Mouse (Mus musculus) cerebellum, adult 2 months (tissue): ENCODE results near the gene Sbk3.

Experiments used
- CTCF ChIP-seq: fragments of 200-500 bp; IDR thresholded peaks from 2 replicates; pipeline ENCODE4 v1.5.1; 2011; ENCODE audit warnings: low read depth, mild to moderate bottlenecking, control low read depth, low read length, moderate library complexity, borderline replicate concordance; ENCODE audit not compliant: insufficient read depth
- POLR2A ChIP-seq: fragments of 200-500 bp; IDR thresholded peaks from 2 replicates; pipeline ENCODE4 v1.6.1; 2011; ENCODE audit warnings: low read length, control low read depth, borderline replicate concordance; ENCODE audit not compliant: insufficient read depth

DNA sequence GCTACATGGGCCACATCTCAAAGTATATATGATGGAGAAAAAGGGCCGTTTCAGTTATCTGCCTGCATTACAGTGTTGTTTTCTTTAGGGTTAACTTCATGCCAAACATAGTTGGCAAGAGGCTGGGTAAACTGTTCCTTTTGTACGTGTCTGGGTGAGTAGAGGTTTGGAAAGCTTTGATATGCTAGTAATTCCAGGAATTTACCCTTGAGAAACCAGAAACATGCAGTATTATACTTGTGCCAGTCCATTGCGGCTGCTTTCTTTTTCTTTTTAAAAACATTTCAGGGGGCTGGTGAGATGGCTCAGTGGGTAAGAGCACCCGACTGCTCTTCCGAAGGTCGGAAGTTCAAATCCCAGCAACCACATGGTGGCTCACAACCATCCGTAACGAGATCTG lies 26.0 kb upstream of the Sbk3 start:
- TF ChIP-seq CTCF (no peak), POLR2A (no peak)
